Mouse (Mus musculus) gonadal fat pad, adult 2 months (tissue): ENCODE results near the gene Map1lc3b. TPM values are rescaled to one million over a fixed set of nuclear protein-coding genes. Genes with fewer than 3 reads are reported as not detected.

Experiments used
- DNase-seq: peaks from one replicate; pipeline ENCODE4 v3.0.0-alpha.2; 2012; ENCODE audit warnings: low read depth
- polyA plus RNA-seq: library from polyadenylated mRNA; depleted of rRNA; stranded (reverse); fragments of >200 nt; gene quantifications from 2 replicates; pipeline ENCODE4 v1.2.3, GENCODE M21; 2012; rRNA removed

The Map1lc3b gene
- polyA plus RNA-seq = 76.9 and 94.2 TPM in 2 replicates

GRCm38 (mm10) chr8:121590203-121591177 is at the start of gene Map1lc3b:
Gene Map1lc3b (plus strand): TSS chr8:121590361.
- no peak for DNase-seq

- no peak for DNase-seq
Measured at GRCm38 (mm10) chr8:121541862-121542261, 48.3 kb upstream of the Map1lc3b start.

- DNase-seq = no peak
Measured at GRCm38 (mm10) chr8:121542901-121543300, 47.3 kb upstream of the Map1lc3b start.

GRCm38 (mm10) chr8:121544276-121544785 is 45.8 kb upstream of the Map1lc3b start, which contains the start of gene 1700018B08Rik:
Gene 1700018B08Rik (minus strand): TSS chr8:121544320.
- no peak for DNase-seq

GRCm38 (mm10) chr8:121544936-121545335 is 45.2 kb upstream of the Map1lc3b start:
- no peak for DNase-seq

GRCm38 (mm10) chr8:121547132-121547531 is 43.0 kb upstream of the Map1lc3b start:
- no peak for DNase-seq

- no peak for DNase-seq
Measured at GRCm38 (mm10) chr8:121550056-121550455, 40.1 kb upstream of the Map1lc3b start.

GRCm38 (mm10) chr8:121551065-121551985 is 38.8 kb upstream of the Map1lc3b start:
- DNase-seq = no peak

GRCm38 (mm10) chr8:121552506-121552905 is 37.7 kb upstream of the Map1lc3b start:
- no peak for DNase-seq

GRCm38 (mm10) chr8:121553831-121554475 is 36.2 kb upstream of the Map1lc3b start:
- DNase-seq = no peak

GRCm38 (mm10) chr8:121557746-121558145 is 32.4 kb upstream of the Map1lc3b start:
- no peak for DNase-seq

- DNase-seq = no peak
Measured at GRCm38 (mm10) chr8:121558538-121558937, 31.6 kb upstream of the Map1lc3b start.

- no peak for DNase-seq
Measured at GRCm38 (mm10) chr8:121559801-121560200, 30.4 kb upstream of the Map1lc3b start.

- DNase-seq = no peak
Measured at GRCm38 (mm10) chr8:121560432-121561100, 29.6 kb upstream of the Map1lc3b start.

GRCm38 (mm10) chr8:121561636-121562345 is 28.4 kb upstream of the Map1lc3b start:
- no peak for DNase-seq

GRCm38 (mm10) chr8:121562941-121563351 is 27.2 kb upstream of the Map1lc3b start:
- no peak for DNase-seq

GRCm38 (mm10) chr8:121563701-121564100 is 26.5 kb upstream of the Map1lc3b start:
- no peak for DNase-seq

- no peak for DNase-seq
Measured at GRCm38 (mm10) chr8:121568321-121568720, 21.8 kb upstream of the Map1lc3b start.

GRCm38 (mm10) chr8:121570335-121570734 is 19.8 kb upstream of the Map1lc3b start:
- DNase-seq = no peak

GRCm38 (mm10) chr8:121570801-121571200 is 19.4 kb upstream of the Map1lc3b start:
- no peak for DNase-seq
